Mouse (Mus musculus) gastrocnemius, postnatal 4 days (tissue): ENCODE data around the gene Cox19. TPM values are rescaled to one million over a fixed set of nuclear protein-coding genes. Genes with fewer than 3 reads are reported as not detected.

ENCODE experiments used
- DNase-seq, 2 experiments: peaks; one replicate each; pipeline ENCODE4 v3.0.0; 2021 to 2022; ENCODE audit warnings: low spot score in 2 of 2, mixed read lengths in 2 of 2
- total RNA-seq, 2 experiments: library from RNA; stranded (reverse); gene quantifications; 2 replicates each; pipeline ENCODE4 v1.2.3; 2021

Cox19 gene
- total RNA-seq, 2 experiments from 2014 or later: 58.0 to 61.4 TPM

DNA sequence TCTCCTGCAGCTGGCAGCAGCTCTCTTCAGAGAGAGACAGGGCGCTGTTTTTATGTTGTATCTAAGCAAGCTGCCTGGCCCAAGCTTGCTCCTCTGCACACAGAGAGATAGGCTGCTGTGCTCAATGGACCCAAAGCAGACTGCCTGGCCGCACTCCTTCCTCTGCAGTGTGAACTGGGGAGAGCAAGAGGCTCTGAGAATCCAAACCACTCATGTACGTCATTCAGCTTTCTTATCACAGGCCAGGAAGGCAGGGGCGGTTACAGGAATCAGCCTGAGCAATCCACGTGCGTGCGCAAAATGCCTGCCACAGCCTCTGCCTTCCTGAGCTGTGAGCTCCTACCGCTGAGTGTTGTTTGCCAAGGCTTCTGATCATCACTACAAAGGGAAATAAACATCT, 31.5 kb upstream of the Cox19 start:
- DNase-seq: no peak

DNA sequence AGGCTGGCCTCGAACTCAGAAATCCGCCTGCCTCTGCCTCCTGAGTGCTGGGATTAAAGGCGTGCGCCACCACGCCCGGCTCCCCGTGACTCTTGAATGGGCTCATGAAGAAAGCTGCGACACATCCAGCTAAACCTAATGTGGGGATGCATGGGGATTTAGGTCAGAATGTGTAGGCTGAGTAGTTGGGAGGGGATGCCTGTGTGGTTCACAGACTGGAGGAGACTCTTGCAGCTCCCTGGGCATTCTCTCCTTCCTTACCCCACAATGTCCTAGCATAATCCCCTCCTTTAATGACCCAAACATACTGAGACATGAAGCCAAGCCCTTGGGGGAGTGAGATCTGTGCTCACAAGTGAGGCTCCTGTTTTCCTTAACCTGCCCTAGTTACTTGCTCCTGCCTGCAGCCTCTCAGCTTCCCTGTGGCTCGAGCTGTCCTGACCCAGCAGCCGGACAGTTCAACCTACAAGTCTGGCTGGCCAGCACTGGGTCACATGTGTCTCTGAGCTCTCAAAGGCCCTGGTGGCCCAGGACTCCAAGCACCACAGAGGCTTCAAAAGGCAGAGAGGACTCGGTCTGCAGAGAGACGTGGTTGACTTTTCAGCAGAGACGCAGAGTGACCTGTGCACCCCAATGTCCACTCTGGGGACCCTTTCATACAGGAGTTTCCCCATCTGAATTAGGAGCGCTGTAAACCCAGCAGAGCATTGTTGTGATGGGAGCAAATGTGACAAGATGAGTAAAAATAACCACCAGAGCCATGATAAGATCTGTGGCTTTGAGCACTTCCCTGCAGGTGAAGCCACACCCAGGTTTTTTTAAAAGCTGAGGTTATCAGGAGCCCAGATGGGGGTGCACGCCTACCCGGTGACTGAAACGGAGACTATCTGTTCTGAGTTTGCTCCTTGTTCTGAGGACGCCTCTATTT, 30.6 kb upstream of the Cox19 start:
- DNase-seq: no peak

DNA sequence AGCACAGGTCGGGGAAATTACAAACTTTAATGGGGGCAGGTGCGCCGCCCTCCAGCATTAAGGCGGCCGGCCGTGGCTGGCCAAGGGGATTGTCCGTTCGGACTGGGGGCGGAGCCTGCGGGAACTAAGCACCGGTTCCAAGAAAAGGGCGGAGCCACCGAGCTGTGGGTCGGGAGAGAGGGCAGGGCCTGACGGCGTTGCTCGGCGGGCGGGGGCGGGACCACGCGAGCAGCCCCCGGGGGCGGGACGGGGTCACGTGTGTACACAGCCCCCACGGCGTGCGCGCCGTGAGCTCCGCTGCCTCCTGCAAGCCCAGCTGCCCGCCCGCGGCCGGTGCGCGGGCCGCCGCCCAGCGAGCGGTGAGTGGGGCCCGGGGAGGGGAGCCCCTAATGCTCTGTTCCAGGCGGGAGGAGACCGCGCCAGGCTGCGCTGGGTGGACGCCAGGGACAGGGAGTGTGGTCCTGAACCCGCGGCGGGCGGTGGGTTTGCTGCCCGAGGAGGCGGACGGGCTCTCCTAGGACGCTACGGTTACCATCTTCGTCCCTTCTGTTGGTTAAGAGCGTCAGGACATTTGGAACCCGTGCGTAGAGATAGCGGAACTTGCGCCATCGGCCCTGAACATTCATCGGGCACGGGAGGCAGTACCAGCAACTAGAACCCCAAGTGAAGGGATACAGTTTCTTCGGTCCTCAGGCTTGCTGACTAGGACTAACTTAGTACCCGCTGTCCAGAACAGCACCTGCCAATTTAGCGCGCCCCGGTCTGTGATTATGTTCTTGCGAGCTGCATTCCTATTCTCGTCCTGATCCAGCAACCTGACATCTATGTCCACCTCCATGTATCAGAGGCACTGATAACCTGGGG, 29.4 kb upstream of the Cox19 start:
- peak; percentile 94 to 97 for DNase-seq

DNA sequence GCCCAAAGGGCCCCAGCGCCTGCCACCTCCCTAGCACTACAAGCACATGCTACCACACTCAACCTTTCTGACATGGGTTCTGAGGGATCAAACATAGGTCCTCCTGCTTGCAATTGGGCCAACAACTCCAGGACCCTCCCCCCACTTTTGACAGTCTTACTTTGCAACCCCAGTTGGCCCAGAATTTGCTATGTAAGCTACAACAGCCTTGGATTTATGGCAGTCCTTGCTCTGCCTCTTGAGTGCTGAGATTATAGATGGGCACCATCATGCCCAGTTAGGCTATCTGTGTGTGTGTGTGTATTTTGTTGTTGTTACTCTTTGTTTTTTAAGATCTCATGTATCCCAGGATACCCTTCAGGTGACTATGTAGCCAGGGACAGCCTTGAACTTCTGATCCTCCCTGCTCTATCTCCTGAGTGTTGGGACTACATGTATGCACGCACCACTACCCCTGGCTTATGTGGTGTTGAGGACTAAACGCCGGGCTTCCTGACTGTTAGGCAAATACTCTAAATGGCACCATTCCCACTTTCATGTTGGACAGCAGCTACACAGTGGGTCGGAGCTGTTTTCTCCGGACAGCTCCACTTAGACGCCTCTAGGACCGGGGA, 28.7 kb upstream of the Cox19 start:
- no peak for DNase-seq

DNA sequence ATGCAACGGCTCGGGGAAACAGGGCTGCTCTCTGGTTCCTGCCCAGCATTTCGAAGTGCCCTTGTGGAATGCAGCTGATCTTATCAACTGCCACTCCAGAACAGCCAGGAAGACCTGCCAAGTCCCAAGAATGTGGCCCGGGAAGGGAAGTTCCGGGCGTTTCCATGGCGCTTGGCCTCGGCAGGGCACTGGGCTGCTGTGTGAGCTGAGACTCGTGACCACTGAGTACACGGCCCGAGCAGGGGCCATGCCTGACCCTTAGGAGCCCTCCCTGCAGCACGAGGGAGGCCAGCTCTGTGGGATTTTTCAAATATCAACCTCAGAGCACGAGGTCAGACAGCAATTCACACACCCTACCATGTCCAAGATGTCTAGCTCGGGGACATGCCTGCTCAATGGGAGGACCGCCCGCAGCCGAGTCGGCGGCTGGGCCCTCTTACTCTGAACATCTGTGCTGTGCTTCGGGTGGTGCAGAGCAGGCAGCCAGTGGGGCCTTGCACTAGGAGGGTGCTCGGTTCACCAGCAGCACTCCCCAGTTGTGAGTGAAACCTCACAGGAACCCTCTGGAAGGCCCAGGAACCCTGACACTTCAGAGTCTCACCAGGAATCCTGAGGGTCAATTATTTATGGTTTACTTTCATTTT, 27.9 kb upstream of the Cox19 start:
- peak; percentile 46 to 65 for DNase-seq

DNA sequence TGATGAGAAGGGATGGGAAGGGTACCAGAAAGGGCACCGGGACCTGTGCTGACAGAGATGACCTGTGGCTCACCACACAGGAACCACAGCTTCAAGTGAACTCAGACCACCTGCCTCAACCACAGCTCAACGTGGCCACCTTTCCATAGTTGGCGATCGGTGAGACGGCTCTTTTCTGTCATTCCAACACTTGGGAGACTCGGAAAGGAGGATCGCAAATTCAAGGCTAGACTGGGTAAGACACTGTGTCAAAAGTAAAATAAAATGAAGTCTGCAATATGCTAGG, 27.0 kb upstream of the Cox19 start:
- DNase-seq: no peak

DNA sequence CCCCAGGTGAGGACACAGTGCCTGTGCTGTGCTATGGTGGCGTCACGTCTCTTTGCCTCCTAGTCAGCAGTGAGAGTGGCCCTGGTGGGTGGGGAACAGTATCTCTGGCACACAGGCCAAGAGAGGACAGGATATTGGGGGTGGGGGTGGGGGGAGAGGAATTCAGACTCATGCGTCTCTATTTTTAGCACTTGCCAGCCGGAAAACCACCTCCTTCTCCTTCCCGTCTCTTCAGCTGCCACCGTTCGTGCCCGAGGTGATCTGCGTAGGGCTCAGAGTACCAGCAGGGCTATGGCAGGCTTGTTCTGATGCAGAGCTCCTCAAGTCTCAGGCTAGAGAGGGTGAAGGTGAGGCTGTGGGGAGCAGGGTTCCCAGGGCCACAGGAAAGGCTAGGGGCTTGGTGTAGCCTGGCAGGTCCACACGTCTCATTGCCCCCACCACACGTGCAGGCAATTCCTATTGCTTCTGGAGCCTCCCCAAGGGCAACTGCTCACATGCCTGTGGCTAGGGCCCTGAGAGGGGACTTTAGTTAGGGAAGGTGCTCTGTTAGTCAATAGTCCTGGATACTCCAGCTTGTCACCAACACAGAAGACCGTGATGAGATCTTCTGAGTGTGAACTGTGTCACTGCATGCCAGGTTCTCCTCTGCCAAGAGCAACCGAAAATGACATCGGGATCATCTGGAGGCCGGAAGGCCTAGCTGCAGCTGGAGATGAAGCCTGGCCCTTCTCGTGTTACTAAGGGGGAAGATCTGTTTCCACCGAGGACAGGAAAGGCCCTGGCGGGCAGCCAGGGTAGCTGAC, 26.5 kb upstream of the Cox19 start, which contains the start of gene Gpr146:
Gpr146 (plus strand) TSS at position 230 of the 803 bp plus-strand sequence.
- DNase-seq: peak; percentile 48 to 71

DNA sequence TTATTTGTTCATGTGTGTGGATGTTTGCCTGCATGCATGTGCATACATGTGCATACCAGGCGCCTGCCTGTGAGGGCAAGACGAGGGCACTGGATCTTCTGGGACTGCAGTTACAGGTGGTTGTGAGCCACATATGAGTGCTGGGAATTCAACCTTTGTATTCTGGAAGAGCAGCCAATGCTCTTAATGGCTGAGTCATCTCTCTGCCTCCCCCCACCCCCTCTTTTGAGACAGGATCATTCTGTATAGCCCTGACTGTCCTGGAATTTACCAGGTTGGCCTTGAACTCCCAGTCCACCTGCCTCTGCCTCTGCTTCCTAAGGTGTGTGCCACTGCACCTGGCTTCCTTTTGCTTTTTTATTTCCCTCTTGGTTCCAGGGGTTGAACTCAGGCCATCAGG, 23.6 kb upstream of the Cox19 start:
- no peak for DNase-seq

DNA sequence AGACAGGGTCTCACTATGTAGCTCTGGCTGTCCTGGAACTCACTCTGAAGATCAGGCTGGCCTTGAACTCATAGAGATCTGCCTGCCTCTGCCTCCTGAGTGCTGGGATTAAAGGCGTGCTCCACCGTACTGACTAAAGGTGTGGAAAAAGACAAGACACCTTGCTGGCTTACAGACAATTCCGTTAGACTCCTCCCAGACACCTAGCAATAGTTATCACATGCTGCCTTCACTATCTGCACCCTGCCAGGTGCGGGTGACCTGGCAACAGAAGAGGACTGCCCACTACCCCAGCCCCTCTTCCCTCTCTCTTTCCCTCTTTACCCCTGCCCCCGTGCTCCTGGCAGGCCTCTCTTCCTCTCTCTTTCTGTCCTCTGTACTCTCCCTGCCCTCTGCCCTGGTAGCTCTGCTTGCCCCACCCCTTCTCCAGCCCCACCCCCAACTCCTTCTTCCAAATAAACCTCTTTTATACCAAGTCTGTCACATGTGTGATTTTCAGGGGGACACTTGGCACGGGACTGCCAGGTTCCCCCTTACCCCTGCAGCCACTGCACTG, 22.7 kb upstream of the Cox19 start:
- DNase-seq: no peak

DNA sequence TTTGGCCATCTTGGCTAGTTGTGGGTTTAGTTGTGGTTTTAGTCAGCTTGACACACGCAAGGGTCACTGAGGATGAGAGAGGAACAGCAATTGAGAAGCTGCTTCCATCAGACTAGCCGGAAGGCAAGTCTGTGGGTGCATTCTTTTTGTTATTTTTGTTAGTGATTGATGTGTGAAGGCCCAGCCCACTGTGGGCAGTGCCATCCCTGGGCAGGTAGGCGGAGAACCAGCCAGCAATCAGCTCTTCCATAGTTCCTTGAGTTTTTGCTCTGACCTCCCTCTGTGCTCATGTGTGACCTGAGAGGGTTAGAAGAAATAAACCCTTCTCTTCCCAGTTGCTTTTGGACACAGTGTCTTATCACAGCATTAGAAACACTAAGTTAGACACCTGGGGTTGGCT, 21.9 kb upstream of the Cox19 start:
- DNase-seq: no peak

DNA sequence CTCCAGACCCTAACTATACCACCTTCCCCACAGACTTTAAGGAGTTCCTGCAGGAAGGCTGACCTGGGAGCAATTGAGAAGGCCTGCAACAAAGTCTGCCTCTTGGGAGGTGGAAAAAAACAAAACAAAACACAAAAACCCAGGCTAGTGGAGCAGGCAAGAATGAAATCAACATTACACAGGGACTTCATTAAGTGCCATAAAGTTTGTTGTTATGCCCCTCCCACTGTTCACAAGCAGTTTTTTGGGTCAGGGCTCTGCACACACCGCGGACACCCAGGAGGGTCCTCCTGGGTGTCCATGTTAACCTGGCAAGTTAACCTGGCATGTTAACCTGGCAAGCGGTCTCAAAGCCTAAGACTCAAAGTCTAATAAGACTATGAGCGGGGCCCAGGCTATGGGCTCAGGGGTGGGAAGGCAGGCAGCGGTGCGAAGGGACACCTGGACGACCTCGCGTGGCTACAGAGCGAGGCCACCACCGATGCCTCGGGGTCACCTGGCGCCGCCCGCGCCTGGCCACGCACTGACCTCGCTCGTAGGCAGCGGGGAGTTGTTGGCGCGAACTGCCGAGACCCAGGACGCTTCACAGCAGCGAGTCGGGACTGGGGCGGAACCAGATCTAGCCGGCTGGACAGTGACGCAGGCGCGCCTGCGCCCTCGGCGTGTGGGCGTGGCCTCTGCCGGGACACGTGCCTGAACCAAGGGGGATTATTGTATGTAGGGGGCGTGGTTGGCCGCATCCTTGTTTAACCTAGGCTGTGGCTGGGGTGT, 20.6 kb upstream of the Cox19 start:
- DNase-seq: peak; percentile 84 to 91

DNA sequence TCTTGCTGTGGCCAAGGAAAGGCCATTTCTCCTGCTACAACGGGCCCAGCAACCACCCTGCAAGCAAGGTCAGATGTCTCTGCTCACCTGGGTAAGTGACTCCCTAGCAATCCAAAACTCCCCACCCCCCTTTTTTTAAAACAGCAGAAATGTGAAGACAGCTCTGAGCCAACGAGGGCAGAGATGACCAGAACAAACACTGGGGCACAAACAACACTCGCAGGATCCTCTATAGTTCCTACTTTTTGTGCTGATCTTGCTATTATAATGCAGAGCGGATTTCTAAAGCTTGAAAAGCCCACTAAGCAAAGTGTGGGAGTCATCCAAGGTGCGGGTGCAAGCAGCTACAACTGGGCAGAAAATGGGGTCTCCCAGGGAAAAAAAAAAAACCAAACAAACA, 19.9 kb upstream of the Cox19 start:
- DNase-seq: no peak

DNA sequence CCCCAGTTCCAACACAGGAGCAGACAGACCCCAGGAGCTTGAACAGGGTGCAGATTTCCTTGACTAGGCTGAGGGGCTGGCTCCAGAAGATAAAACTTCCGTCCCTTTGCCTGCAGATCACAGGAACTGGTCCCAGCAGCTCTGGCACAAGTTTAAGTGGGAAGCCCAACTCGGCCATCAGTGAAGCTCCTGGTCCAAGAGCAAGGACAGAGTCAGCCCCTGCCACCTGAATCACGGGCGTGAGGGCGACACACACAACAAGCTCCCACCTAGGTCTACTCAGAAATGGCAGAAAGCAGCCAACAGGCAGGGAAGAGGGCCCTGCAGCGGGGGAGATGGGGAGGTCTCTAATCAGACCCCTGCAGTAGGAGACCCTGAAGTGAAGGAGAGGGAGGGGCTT, 19.1 kb upstream of the Cox19 start:
- no peak for DNase-seq

DNA sequence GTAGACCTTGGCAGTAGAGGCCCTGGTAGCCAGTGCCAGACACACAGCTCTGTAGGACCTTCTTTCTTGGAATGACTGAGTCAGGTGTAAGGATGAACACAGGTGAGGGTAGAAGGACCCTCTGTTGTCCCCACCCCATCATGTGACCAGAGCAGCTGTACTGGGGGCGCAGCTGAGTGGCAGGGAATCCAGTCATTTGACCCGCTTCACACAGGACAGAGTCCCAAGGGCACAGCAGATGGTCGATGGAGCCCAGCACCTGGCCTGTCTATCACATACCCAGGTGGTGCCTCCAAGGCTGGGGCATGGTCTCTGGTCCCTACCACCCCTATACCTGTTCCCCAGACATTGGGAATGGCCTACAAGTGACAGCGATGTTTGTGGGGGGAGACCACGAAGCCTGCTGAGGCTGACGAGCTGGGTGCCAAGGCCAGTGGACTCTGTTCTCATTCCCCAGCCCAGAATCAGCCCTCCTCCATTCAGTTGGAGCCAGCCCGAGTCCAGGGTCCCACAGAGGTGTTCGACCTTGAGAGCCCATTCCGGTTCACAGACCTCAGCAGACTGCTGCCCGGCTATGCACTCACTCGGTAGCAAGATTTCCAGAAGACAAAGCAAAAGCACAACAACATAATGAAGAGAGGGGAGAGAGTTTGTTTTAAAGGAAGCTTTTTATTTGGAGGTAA, 17.6 kb upstream of the Cox19 start:
- no peak for DNase-seq

DNA sequence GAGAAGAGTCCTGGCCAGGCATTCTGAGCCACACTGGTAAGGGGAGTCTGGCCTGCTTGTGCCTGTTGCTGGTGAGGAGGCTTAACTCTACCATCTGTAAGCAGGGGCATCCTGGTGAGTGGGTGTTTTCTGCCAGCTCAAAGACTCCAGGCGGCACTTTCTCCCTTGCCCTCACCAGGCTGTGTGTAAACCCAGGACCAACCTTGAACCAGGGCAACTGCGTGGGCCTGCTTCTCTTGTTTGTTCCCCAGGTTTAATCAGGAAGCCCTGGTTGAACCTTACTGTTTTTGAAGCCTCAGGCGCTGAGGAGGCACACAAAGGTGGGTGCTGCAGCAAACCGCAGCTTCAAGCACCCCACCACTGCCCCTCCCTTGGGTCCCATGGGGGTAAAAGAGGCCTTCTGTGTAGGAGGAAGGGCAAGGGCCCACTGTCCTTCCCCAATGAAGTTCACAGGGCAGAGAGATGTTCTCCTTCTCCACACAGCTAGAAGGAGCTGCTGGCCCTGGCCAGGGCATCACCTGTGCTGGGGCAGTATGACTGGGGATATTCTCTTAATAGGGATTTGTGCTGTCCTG, 16.8 kb upstream of the Cox19 start:
- DNase-seq: no peak

DNA sequence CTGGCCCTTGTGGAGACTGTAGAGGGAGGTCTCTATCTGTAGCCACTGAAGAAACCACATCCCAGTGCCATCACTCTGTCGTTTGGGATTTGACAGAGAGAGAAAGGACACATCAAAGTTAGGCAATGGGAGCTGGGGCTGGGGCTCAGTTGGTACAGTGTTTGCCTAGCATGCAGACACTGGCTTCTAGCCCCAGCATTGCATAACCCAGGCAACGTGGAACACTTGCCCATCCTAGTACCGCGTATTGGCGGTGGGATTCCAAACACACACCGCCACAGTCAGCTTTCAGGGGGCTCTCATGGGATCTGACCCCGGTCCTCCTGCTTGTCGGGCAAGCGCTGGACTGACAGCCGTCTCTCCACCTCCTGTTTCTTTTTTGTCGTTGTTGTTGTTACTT, 15.3 kb upstream of the Cox19 start:
- no peak for DNase-seq

DNA sequence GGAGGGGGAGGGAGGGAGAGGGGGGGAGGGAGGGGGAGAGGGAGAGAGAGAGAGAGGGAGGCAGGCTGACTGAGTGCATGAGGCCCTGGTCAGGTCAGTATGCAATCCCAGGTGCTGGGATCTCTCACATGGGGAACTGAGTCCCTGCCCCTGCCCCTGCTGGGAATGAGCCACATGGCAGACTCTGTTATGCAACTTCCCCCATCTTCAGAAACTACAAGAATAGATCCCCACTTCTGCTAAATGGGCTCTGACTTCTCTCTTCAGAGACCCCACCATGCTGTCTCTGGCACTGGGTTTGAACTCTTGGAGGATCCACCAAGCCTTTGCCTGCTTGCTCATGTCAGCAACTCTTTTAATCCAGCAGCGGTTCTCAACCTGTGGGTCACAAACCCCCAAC, 14.6 kb upstream of the Cox19 start:
- no peak for DNase-seq

DNA sequence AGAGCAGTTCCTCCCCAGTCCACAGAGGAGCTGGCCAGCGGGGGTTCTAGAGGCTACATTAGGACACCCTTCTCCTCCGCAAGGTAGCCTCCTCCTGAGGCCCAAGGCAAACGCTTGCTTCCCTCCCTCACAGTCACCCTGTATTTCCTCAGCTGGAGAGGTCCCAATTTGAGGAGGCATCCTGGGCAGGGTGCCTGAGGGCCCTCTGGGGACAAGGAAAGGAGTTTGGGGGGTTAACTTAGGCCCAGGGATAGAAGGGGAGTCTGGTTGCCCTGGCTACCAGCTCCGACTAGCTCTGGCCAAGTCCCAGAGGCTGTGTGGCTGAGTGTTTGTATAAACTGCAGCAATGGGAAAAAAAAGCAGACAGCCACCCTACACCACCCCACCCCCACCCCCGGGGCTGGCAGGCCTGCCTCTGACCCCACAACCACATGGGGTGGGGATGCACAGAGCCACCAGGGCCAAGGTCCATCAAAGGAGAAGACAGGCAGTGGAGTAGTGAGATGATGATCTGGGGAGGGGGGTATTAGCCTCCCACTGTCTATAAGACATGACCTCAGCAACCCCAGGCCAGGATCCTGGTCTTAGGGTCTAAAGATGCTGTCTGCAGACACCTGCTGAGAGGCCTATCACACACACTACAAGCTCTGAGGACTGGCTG, 13.8 kb upstream of the Cox19 start:
- no peak for DNase-seq
